Mouse (Mus musculus) myocyte (in vitro differentiated cells): ENCODE results near the gene Ttll6.

Experiments used
- POLR2A ChIP-seq: IDR thresholded peaks from one replicate; pipeline ENCODE4 v1.6.1; 2011; ENCODE audit warnings: low read depth, mild to moderate bottlenecking, control low read depth, moderate library complexity; ENCODE audit not compliant: insufficient read length
- POLR2AphosphoS2 ChIP-seq: IDR thresholded peaks from one replicate; pipeline ENCODE4 v1.6.1; 2011; ENCODE audit warnings: low read depth, control low read depth; ENCODE audit not compliant: insufficient read length
- TCF12 ChIP-seq: IDR thresholded peaks from one replicate; pipeline ENCODE4 v1.6.1; 2011; ENCODE audit warnings: mild to moderate bottlenecking, control low read depth; ENCODE audit not compliant: poor library complexity, insufficient read depth, severe bottlenecking

GRCm38 (mm10) chr11:96174881-96175280 is 41.3 kb downstream of the Ttll6 start:
- no peak for TF ChIP-seq TCF12
- no peak for TF ChIP-seq POLR2A
- TF ChIP-seq POLR2AphosphoS2 = no peak
